Comparison of ENCODE assay signal across 19 mouse cellular contexts in the genomic region with DNA sequence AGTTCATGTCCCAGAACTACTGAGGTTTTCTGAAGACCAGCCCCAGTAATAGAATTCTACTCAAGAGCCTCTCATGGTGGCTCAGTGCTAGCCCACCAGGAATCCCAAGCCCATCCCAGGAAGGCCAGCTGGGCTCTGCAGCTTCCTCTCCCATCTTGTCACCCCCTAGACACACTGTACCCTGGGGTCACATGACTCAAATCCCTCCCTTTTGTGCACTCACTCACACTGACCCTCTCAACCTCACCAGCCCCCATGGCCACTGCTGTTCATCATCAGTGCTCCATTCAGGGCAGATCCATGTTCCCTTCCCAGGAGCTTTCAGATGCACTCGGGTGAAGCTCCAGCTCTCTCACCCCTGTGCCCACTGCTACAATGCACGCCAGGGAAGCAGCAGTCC.
"Had no signal": no experiment of that assay in that cellular context is flagged by ENCODE, and none has a peak within 500 bp of the region (broad histone marks: within the 10 kb centered on the region; RNA-seq: fewer than 3 reads in every experiment).

No protein-coding gene starts in this region.

- H3K9ac ChIP-seq: liver, embryonic 15.5 days; liver, postnatal 0 days; lung, embryonic 15.5 days; midbrain, embryonic 15.5 days; neural tube, embryonic 13.5 days; neural tube, embryonic 15.5 days; stomach, embryonic 15.5 days had no signal

- H3K36me3 ChIP-seq: liver, embryonic 15.5 days; lung, embryonic 15.5 days; midbrain, embryonic 15.5 days; stomach, embryonic 15.5 days had no signal

- ATAC-seq: liver, postnatal 0 days; lung, postnatal 0 days; midbrain, embryonic 15.5 days had no signal

- DNase-seq: liver, postnatal 0 days; lung, adult 2 months; lung, postnatal 14 days; lung, postnatal 36 days; right cerebral cortex, postnatal 14 days; thymus, adult 2 months; thymus, postnatal 25 days; thymus, postnatal 4 days had no signal

- H3K27me3 ChIP-seq: liver, embryonic 15.5 days; lung, embryonic 15.5 days; midbrain, embryonic 15.5 days; neural tube, embryonic 13.5 days; neural tube, embryonic 15.5 days; stomach, embryonic 15.5 days had no signal

- H3K4me1 ChIP-seq: liver, embryonic 15.5 days; lung, embryonic 15.5 days; neural tube, embryonic 13.5 days; stomach, embryonic 15.5 days had no signal

- H3K4me3 ChIP-seq: liver, embryonic 15.5 days; lung, embryonic 15.5 days; midbrain, embryonic 15.5 days; myocyte; neural tube, embryonic 13.5 days; neural tube, embryonic 15.5 days; stomach, embryonic 15.5 days had no signal

- H3K9me3 ChIP-seq: liver, embryonic 15.5 days; lung, embryonic 15.5 days; midbrain, embryonic 15.5 days; neural tube, embryonic 13.5 days; neural tube, embryonic 15.5 days; stomach, embryonic 15.5 days had no signal

- H3K4me2 ChIP-seq: liver, embryonic 15.5 days; lung, embryonic 15.5 days; midbrain, embryonic 11.5 days; midbrain, embryonic 15.5 days; neural tube, embryonic 13.5 days; neural tube, embryonic 15.5 days; stomach, embryonic 15.5 days had no signal

- H3K27ac ChIP-seq: liver, embryonic 15.5 days; lung, embryonic 15.5 days; macrophage; midbrain, embryonic 15.5 days; neural tube, embryonic 13.5 days; neural tube, embryonic 15.5 days; stomach, embryonic 15.5 days; stomach, postnatal 0 days had no signal
